Mouse (Mus musculus): ENCODE results near the gene Rad50. TPM values are rescaled to one million over a fixed set of nuclear protein-coding genes. Genes with fewer than 3 reads are reported as not detected.

The Rad50 gene
- polyA plus RNA-seq, 1 experiment from 2014 or later: 19.7 TPM

- no peaks in the 10 kb centered on the region for H3K9me3 ChIP-seq (ENCODE audit: control insufficient read depth, low read length)
- H3K9ac ChIP-seq (ENCODE audit: low read length): no peak overlapping the region
- 52% methylated on average over 10 of the region's 10 CpGs for WGBS
- no peaks in the 10 kb centered on the region for H3K4me1 ChIP-seq (ENCODE audit: control insufficient read depth in 2 of 2, insufficient read depth in 2 of 2, low read length in 2 of 2)
- no peaks in the 10 kb centered on the region for H3K27me3 ChIP-seq (ENCODE audit: control insufficient read depth, insufficient read depth, low read length)
- H3K36me3 ChIP-seq (ENCODE audit: control insufficient read depth, insufficient read depth, low read length): peaks cover 56% of the 10 kb centered on the region
- ATAC-seq (ENCODE audit: insufficient number of reproducible peaks, insufficient read depth, low FRiP score, low read depth): no peak
- no peak overlapping the region for H3K27ac ChIP-seq (replicated peaks in 1 of 2; ENCODE audit: control insufficient read depth in 1 of 2, insufficient read depth in 1 of 2, low read depth in 2 of 2, low read length in 2 of 2)
- no peak overlapping the region for H3K4me2 ChIP-seq (ENCODE audit: low read length)
- H3K4me3 ChIP-seq (ENCODE audit: control insufficient read depth in 1 of 2, insufficient read depth in 1 of 2, low read depth in 1 of 2, low read length in 2 of 2): no peak overlapping the region
Observed at GRCm38 (mm10) chr11:53691979-53692378, 15.1 kb downstream of the Rad50 start.

- Histone ChIP-seq H3K27me3 (ENCODE audit: control insufficient read depth, insufficient read depth, low read length) (no peaks in the 10 kb centered on the region), H3K4me1 (ENCODE audit: control insufficient read depth in 2 of 2, insufficient read depth in 2 of 2, low read length in 2 of 2) (peaks cover 6 to 12% of the 10 kb centered on the region in 2 experiments), H3K4me3 (ENCODE audit: control insufficient read depth in 1 of 2, insufficient read depth in 1 of 2, low read depth in 1 of 2, low read length in 2 of 2) (no peak overlapping the region), H3K27ac (replicated peaks in 1 of 2; ENCODE audit: control insufficient read depth in 1 of 2, insufficient read depth in 1 of 2, low read depth in 2 of 2, low read length in 2 of 2) (peak overlapping the region; percentile 72 to 75), H3K9me3 (ENCODE audit: control insufficient read depth, low read length) (no peaks in the 10 kb centered on the region), H3K9ac (ENCODE audit: low read length) (no peak overlapping the region), H3K4me2 (ENCODE audit: low read length) (peak overlapping the region; percentile 31), H3K36me3 (ENCODE audit: control insufficient read depth, insufficient read depth, low read length) (peaks cover 39% of the 10 kb centered on the region)
- ATAC-seq (ENCODE audit: insufficient number of reproducible peaks, insufficient read depth, low FRiP score, low read depth): peak; percentile 66; the same call in 1 of the 2 replicates
- 29% methylated on average over 9 of the region's 9 CpGs for WGBS
Observed at GRCm38 (mm10) chr11:53682994-53683530, 24.1 kb downstream of the Rad50 start.

- ATAC-seq (ENCODE audit: insufficient number of reproducible peaks, insufficient read depth, low FRiP score, low read depth): no peak
Observed at GRCm38 (mm10) chr11:53682170-53682569, 24.9 kb downstream of the Rad50 start.

GRCm38 (mm10) chr11:53681686-53682085 lies 25.4 kb downstream of the Rad50 start:
- no peak overlapping the region for H3K4me2 ChIP-seq (ENCODE audit: low read length)
- no peak overlapping the region for H3K4me3 ChIP-seq (ENCODE audit: control insufficient read depth in 1 of 2, insufficient read depth in 1 of 2, low read depth in 1 of 2, low read length in 2 of 2)
- no peaks in the 10 kb centered on the region for H3K9me3 ChIP-seq (ENCODE audit: control insufficient read depth, low read length)
- peaks cover 41% of the 10 kb centered on the region for H3K36me3 ChIP-seq (ENCODE audit: control insufficient read depth, insufficient read depth, low read length)
- H3K27ac ChIP-seq (replicated peaks in 1 of 2; ENCODE audit: control insufficient read depth in 1 of 2, insufficient read depth in 1 of 2, low read depth in 2 of 2, low read length in 2 of 2): no peak overlapping the region
- H3K9ac ChIP-seq (ENCODE audit: low read length): no peak overlapping the region
- no peaks in the 10 kb centered on the region for H3K27me3 ChIP-seq (ENCODE audit: control insufficient read depth, insufficient read depth, low read length)
- no peak for ATAC-seq (ENCODE audit: insufficient number of reproducible peaks, insufficient read depth, low FRiP score, low read depth)
- 93% methylated on average over 2 of the region's 2 CpGs for WGBS
- peaks cover 6 to 12% of the 10 kb centered on the region in 2 experiments for H3K4me1 ChIP-seq (ENCODE audit: control insufficient read depth in 2 of 2, insufficient read depth in 2 of 2, low read length in 2 of 2)

More at GRCm38 (mm10) chr11:53682170-53682569, 24.9 kb downstream of the Rad50 start:
- Histone ChIP-seq H3K4me2 (ENCODE audit: low read length) (peak overlapping the region; percentile 31; the same call in 1 of the 2 replicates), H3K36me3 (ENCODE audit: control insufficient read depth, insufficient read depth, low read length) (peaks cover 42% of the 10 kb centered on the region), H3K4me1 (ENCODE audit: control insufficient read depth in 2 of 2, insufficient read depth in 2 of 2, low read length in 2 of 2) (peaks cover 6 to 12% of the 10 kb centered on the region in 2 experiments), H3K9ac (ENCODE audit: low read length) (no peak overlapping the region), H3K9me3 (ENCODE audit: control insufficient read depth, low read length) (no peaks in the 10 kb centered on the region), H3K27me3 (ENCODE audit: control insufficient read depth, insufficient read depth, low read length) (no peaks in the 10 kb centered on the region), H3K27ac (replicated peaks in 1 of 2; ENCODE audit: control insufficient read depth in 1 of 2, insufficient read depth in 1 of 2, low read depth in 2 of 2, low read length in 2 of 2) (peak overlapping the region; percentile 29 to 75; a peak in 3 of 4 replicates), H3K4me3 (ENCODE audit: control insufficient read depth in 1 of 2, insufficient read depth in 1 of 2, low read depth in 1 of 2, low read length in 2 of 2) (no peak overlapping the region)
- 14% methylated on average over 2 of the region's 2 CpGs for WGBS

GRCm38 (mm10) chr11:53680141-53680540 lies 27.0 kb downstream of the Rad50 start:
- ATAC-seq (ENCODE audit: insufficient number of reproducible peaks, insufficient read depth, low FRiP score, low read depth): no peak
- H3K9ac ChIP-seq (ENCODE audit: low read length): no peak overlapping the region
- H3K36me3 ChIP-seq (ENCODE audit: control insufficient read depth, insufficient read depth, low read length): peaks cover 44% of the 10 kb centered on the region
- H3K4me2 ChIP-seq (ENCODE audit: low read length): no peak overlapping the region
- 85% methylated on average over 4 of the region's 4 CpGs for WGBS
- H3K9me3 ChIP-seq (ENCODE audit: control insufficient read depth, low read length): no peaks in the 10 kb centered on the region
- H3K4me3 ChIP-seq (ENCODE audit: control insufficient read depth in 1 of 2, insufficient read depth in 1 of 2, low read depth in 1 of 2, low read length in 2 of 2): no peak overlapping the region
- H3K4me1 ChIP-seq (ENCODE audit: control insufficient read depth in 2 of 2, insufficient read depth in 2 of 2, low read length in 2 of 2): peaks cover 6 to 12% of the 10 kb centered on the region in 2 experiments
- H3K27ac ChIP-seq (replicated peaks in 1 of 2; ENCODE audit: control insufficient read depth in 1 of 2, insufficient read depth in 1 of 2, low read depth in 2 of 2, low read length in 2 of 2): no peak overlapping the region
- no peaks in the 10 kb centered on the region for H3K27me3 ChIP-seq (ENCODE audit: control insufficient read depth, insufficient read depth, low read length)

- Histone ChIP-seq H3K9me3 (ENCODE audit: control insufficient read depth, low read length) (no peaks in the 10 kb centered on the region), H3K4me2 (ENCODE audit: low read length) (no peak overlapping the region), H3K36me3 (ENCODE audit: control insufficient read depth, insufficient read depth, low read length) (peaks cover 74% of the 10 kb centered on the region), H3K4me3 (ENCODE audit: control insufficient read depth in 1 of 2, insufficient read depth in 1 of 2, low read depth in 1 of 2, low read length in 2 of 2) (no peak overlapping the region), H3K27me3 (ENCODE audit: control insufficient read depth, insufficient read depth, low read length) (no peaks in the 10 kb centered on the region), H3K4me1 (ENCODE audit: control insufficient read depth in 2 of 2, insufficient read depth in 2 of 2, low read length in 2 of 2) (no peaks in the 10 kb centered on the region), H3K27ac (replicated peaks in 1 of 2; ENCODE audit: control insufficient read depth in 1 of 2, insufficient read depth in 1 of 2, low read depth in 2 of 2, low read length in 2 of 2) (no peak overlapping the region), H3K9ac (ENCODE audit: low read length) (no peak overlapping the region)
- ATAC-seq (ENCODE audit: insufficient number of reproducible peaks, insufficient read depth, low FRiP score, low read depth): no peak
- 92% methylated on average over 4 of the region's 4 CpGs for WGBS
Observed at GRCm38 (mm10) chr11:53671414-53671813, 35.7 kb downstream of the Rad50 start.

- ATAC-seq (ENCODE audit: insufficient number of reproducible peaks, insufficient read depth, low FRiP score, low read depth): no peak
- WGBS: 76% methylated on average over 5 of the region's 5 CpGs
- H3K9me3 ChIP-seq (ENCODE audit: control insufficient read depth, low read length): no peaks in the 10 kb centered on the region
- no peak overlapping the region for H3K9ac ChIP-seq (ENCODE audit: low read length)
- H3K36me3 ChIP-seq (ENCODE audit: control insufficient read depth, insufficient read depth, low read length): peaks cover 42% of the 10 kb centered on the region
- peaks cover 0 to 15% of the 10 kb centered on the region in 2 experiments; a peak in 2 of 4 replicates for H3K4me1 ChIP-seq (ENCODE audit: control insufficient read depth in 2 of 2, insufficient read depth in 2 of 2, low read length in 2 of 2)
- no peak overlapping the region for H3K4me3 ChIP-seq (ENCODE audit: control insufficient read depth in 1 of 2, insufficient read depth in 1 of 2, low read depth in 1 of 2, low read length in 2 of 2)
- H3K27ac ChIP-seq (replicated peaks in 1 of 2; ENCODE audit: control insufficient read depth in 1 of 2, insufficient read depth in 1 of 2, low read depth in 2 of 2, low read length in 2 of 2): no peak overlapping the region
- no peaks in the 10 kb centered on the region for H3K27me3 ChIP-seq (ENCODE audit: control insufficient read depth, insufficient read depth, low read length)
- no peak overlapping the region for H3K4me2 ChIP-seq (ENCODE audit: low read length)
Observed at GRCm38 (mm10) chr11:53664091-53664490, 43.0 kb downstream of the Rad50 start.
